Mouse (Mus musculus) spleen, adult 18-20 months (tissue): Measurements from ENCODE around the gene Alb.
A peak's percentile ranks its signal among the peaks of the same experiment; 100 is the strongest.

Experiments used
- DNase-seq, 2 experiments: peaks; one replicate each; pipeline ENCODE4 v3.0.0; 2022; ENCODE audit warnings: mixed read lengths in 2 of 2

Alb gene

DNA sequence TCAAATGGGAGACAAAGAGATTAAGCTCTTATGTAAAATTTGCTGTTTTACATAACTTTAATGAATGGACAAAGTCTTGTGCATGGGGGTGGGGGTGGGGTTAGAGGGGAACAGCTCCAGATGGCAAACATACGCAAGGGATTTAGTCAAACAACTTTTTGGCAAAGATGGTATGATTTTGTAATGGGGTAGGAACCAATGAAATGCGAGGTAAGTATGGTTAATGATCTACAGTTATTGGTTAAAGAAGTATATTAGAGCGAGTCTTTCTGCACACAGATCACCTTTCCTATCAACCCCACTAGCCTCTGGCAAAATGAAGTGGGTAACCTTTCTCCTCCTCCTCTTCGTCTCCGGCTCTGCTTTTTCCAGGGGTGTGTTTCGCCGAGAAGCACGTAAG, at the start of gene Alb:
Gene Alb, plus strand, starts transcription at position 279 of the 400 bp plus-strand sequence.
- DNase-seq, result no peak

DNA sequence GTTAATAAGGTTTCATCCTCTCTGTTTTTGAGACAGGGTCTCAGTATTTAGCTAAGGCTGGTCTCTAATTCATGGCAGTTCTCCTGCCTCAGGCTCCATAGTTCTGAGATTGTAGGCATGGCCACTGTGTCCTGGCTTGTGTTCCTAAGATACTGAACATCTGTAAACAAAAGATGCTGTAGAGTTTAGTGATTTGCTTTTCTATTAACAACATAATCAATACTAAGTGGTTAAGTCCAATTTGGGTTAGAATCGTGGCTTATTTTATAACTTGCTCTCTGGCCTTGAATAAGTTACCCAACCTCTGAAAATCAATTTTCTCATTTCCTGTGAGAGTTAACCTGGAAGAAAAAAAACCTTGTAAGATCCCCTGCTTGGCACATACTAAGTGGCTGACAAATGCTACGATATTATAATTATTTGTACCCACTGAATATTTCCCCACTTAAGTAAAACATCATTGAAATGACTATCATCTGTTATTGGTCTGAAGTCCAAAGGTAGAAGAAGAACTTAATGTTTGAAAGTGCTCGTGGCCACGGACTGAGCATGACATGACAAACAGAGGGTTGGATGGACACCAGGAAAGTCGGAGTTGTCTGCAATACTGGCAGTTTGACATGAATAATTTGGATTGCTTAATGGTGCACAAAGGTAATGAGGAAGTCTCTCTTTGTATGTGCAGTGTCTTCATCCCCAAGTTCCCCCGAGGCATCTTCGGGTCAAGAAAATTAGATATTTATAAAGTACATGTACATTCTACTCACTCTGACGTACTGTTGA, 46.4 kb upstream of the Alb start:
- DNase-seq, result no peak

DNA sequence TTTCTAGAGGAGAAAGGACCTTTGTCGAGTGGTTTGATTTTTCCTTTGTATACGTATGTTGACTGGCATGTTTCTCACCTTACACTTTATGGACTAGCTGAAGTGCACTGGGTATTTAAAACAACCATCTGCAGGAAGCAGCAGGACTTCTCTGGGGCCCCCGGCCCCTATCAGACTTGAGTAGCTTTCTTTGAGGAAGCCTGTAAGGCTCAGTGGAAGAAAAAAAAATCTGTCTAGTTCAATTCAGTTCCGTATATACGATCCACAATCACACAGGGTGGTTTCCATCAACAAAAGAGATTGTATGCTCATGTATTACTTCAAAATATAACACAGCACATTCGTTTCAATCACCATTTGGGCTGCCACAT, 45.8 kb upstream of the Alb start:
- no peak for DNase-seq

DNA sequence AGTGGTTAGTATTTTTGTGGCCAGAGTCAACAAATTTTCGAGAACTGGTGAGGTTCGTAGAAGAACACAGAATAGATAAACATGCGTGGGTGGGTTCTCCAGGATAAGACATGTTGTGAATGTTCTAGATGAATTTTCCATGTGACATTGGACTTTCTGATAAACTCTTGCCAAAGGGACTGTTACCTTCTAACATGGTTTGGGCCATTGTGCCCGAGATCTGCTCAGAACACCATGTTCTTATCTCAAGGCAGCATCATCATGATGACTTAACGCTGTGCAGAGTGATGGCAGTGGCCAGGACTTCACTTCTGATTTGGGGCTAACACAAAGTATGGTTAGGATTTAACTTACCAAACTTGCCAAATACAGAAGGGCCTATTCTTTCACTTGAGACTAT, 36.1 kb upstream of the Alb start:
- no peak for DNase-seq

DNA sequence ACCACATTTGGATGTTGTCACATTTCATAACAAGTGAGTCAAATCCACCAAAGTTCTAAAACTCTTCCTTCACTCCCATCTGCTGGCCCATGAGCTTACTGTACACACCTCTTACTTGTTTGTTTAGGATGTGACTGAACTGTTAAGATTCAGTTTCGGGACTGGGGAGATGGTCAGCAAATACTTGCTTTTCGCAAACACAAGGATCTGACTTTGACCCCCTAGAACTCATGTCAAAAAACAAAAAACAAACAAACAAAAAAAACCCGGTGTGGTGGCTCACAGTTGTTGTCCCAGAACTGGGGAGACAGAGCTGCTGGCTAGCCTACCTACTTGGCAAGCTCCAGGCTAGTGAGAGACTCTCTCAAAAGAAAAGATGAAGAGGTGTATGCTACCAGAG, 35.5 kb upstream of the Alb start:
- DNase-seq, result no peak

DNA sequence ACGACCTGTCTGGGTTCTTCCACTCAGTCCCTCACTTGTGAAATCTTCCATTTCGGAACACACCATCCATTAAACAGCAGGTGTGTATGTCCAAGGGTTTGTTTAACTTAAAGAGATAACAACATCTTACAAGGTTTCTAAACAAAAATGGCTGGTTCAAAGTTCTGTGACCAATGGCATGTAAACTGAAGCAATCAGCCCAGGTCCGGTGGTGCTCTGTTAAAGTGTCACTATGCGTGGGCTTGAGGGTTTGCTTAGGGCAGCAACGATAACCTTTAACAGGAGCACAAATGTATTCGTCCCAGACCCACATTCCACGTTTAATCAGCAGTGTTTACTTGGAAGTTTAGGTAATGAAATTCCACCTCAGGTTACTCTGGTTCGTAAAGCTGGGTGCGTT, 29.6 kb upstream of the Alb start:
- no peak for DNase-seq

DNA sequence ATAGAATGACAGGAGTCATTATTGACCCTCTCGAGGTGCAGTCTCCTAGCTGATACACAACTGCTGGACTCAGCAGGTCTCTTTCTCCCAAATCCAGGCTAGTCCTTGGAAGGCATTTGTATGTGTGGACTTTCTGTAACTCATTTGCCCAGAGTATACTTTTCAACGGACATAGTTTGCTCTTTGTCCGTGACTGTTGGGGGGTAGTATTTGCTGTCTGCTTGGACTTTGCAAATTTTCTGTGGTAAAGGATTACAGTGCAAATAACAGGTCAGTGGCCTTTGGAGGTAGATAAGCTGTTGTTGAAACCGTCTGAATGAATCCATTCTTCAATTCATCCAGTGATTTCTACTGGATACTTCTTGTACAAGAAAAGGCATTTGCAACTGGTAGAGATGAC, 21.5 kb upstream of the Alb start:
- DNase-seq, result no peak

DNA sequence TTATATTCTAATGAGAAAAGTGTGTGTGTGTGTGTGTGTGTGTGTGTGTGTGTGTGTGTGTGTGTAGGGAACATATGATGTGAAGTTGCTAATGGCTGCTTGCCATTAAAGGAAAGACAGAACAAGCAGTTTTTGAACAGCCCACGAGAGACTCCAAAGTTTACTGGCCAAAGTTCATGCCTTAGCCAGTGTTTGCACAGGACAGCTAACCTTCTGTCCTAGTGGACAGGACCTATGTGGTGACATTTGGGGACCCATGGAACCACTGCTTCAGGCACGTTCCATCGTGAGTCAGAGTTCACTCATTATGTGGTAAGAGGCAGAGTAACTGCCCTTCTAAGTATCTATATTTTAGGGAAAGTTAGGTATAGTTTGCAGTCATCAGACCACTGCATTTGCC, 13.1 kb upstream of the Alb start:
- no peak for DNase-seq

DNA sequence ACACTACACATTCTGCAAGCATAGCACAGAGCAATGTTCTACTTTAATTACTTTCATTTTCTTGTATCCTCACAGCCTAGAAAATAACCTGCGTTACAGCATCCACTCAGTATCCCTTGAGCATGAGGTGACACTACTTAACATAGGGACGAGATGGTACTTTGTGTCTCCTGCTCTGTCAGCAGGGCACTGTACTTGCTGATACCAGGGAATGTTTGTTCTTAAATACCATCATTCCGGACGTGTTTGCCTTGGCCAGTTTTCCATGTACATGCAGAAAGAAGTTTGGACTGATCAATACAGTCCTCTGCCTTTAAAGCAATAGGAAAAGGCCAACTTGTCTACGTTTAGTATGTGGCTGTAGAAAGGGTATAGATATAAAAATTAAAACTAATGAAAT, 10.7 kb upstream of the Alb start:
- no peak for DNase-seq

DNA sequence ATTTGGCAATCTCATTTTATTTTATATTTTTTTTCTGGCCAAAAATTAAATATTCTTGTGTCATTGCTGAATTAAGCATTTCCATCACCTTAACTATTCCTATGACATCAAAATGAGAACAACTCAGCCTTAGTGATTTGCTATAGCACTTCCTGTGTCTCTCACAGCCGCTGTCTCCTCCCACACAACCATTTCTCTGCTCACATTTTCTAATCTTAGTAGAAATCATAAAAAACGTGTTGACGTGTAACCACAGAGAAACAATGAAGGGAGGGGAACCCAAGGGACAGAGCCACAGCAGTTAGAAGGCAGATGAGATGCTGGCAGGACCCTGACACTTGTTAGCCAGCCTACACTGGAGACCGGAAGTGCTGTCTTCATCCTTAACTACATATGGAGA, 8.0 kb upstream of the Alb start:
- DNase-seq, result no peak

DNA sequence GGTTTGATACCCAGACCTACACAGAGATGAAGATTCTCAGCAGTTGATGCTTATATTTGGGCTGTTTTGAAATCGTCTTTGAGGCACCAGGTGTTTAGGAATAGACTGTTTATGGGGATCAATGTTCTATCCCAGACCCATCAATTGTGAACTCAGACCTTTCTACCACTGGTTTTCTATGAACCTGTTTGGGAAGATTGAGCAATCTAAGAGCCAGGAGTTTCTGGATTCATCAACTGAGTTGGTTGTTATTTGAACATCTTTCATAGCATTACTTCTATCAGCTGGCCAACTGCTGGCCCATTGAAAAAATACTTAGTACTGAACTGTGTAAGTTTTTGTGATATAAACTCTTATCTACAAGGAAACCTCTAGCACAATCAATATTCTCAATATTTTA, 3.5 kb upstream of the Alb start:
- DNase-seq, result no peak

DNA sequence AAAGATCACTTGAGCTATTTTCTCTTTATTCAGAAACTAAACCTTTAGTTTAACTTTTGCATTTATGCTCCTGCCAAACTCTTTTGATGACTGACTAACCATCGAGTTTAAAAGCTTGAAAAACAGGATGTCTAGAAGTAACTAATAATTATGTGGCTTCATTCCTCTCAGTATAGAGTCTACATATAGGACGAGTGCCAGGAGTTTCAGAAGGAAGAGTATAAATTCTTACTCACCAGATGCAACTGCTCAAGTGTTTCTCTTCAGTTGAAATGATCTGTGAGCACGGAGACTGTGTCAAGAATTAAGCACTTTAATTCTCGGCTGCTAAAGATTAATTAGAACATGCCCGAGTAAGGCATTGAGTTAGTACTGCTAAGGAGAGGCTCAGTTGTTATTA, 2.0 kb upstream of the Alb start:
- no peak for DNase-seq

DNA sequence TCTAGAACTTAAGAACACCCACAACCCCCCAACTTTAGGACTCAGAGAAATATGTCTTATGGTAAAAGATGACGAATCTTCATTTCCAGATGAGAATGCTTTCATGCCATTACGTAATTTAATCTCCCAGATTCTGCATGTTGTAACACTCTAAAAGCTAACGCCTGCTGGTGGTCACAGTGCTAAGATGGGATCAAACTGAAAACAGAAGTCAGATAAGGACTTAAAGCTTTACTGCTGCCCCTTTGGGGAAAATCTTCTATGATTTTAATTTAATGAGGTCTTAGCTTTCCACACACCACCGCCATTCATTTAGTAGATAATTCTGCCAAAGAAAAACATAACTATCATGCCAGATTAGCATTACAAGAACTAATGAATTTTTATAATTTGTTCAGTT, 6.1 kb downstream of the Alb start:
- no peak for DNase-seq

DNA sequence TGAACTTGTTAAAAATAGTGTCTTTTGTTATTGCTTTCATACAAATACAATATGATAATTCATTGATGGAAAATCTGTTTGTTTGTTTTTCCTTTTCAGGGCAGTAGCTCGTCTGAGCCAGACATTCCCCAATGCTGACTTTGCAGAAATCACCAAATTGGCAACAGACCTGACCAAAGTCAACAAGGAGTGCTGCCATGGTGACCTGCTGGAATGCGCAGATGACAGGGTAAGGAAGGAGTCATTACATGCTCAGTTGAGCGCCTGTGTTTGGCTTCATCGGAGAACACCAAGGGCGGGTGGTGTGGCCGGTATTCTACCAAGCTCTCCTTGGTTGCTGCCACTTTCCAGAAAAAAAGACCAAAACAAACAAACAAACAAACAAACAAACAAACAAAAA, 6.5 kb downstream of the Alb start:
- DNase-seq, result no peak

DNA sequence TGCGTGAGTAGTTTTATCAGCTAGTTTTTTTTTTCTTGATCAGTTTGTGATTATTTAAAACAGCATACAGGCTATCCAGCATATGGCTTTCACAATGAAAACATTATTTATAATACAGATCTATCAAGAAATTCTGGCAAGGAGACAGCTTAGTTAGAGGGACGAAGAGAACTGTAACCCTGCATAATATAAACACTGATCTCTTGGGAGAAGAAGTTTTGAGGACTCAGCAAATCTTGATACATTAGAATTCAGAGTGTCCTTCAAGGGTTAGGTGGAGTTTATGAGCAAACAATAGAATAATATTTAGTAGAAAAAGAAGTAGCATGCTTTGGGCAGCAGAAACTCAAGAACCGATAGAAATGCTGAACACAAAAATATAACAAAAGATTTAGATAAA, 10.1 kb downstream of the Alb start:
- no peak for DNase-seq

DNA sequence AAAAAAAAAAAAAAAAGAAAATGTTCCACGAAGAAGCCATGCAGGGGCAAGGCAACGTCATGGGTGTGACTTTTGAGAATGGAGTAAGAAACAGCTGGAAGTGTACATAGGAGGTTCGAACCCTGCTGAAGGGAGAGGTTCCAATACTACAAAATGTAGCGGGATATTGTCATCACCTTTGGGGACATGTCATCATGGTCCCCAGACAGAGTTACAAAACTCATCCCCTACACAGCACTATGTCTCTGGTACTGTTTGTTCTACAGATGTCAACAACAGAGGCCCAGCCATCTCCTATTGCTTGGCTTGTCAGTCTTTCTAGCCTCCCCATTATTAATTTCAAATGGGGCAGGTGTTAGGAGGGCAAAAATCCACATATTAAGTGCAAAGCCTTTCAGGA, 13.2 kb downstream of the Alb start:
- DNase-seq, result no peak

DNA sequence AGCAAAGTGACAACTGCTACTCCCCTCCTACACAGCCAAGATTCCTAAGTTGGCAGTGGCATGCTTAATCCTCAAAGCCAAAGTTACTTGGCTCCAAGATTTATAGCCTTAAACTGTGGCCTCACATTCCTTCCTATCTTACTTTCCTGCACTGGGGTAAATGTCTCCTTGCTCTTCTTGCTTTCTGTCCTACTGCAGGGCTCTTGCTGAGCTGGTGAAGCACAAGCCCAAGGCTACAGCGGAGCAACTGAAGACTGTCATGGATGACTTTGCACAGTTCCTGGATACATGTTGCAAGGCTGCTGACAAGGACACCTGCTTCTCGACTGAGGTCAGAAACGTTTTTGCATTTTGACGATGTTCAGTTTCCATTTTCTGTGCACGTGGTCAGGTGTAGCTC, 13.7 kb downstream of the Alb start:
- no peak for DNase-seq

DNA sequence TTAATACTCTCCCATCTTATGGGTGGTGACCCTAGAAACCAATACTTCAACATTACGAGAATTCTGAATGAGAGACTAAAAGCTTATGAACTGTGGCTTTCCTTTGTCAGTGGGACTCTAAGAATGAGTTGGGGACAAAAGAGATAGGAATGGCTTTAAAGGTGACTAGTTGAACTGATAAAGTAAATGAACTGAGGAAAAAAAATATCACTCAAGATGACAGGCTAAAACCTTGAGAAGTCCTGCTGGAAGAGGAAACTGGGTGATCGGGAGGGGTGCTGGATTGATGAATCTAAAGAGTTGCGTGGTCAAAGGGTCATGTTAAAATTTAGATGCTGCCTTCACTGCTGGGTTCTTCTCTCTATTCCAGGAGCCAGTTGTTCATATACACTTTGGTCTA, 16.0 kb downstream of the Alb start:
- no peak for DNase-seq

DNA sequence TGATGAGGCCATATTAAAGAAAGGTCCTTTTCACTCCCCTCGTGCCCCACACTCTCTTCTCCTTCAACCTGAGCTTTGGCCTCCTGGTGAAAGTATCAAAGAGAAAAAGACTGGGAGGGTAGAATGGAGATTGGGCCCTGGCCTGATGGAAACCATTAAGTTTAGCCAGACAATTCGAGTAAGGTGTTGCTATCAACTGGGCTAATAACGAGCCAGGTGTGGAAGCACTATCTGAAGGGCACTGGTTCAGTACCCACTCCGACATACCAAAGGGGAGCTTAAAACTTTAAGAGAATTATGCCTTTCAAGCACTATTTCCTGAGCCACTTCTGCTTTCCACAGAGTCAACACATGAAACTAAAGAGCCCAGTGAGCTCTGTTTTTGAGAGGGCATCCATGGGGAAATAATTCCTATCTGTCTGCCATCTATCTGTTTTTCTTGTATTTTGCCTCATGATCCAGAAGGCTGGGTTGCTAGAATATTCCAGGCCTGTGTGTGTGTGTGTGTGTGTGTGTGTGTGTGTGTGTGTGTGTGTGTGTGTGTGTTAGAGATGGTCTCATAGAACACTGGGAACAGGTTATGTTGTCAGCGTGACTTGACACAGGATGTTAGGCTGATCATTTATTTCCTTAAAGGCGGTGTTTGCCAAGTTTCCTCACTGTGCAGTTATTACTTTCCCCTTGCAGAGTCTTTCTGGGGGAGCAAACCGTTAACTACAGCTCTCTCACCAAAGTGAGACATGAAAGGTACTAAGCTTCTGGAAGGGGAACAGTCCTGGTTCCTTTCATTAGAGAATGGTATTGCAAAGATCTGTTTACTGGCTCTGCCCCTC, 16.8 kb downstream of the Alb start:
- DNase-seq, result no peak

DNA sequence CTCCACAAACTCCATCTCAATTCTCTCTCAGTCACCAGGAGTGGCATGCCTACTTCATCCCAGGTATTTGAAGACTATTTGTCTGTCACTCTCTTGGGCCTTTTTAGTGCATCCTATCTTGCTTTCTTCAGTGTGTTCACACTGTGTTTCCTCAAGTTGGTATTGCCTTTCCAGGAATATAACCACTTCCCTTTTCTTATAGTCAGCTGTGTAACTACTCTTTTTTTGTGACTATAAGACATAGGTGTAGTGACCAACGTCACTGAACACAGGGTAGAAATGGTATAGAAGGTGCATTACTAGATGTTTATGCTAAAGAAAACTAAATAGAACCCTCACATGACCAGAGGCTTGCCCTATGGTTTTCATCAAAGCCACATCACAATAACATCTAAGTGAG, 18.2 kb downstream of the Alb start:
- DNase-seq, result no peak

DNA sequence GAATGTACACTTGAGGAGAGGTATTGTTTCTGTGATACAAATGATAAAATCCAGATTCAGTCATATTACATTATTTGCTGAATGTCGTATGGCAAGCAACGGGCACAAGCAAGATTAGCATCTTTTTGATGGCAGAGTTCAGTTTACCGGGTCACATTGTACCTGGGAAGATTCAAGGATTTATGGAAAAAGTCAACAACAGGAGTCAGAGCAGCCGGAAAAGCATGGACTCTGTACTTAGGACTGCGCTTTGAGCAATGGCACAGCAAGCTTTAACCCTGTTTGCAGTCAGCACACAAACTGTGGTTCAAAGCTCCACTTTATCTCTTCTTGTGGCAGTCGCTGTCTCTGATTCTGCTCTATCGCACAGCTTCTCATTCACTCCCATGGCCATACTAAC, 24.9 kb downstream of the Alb start:
- DNase-seq, result no peak

DNA sequence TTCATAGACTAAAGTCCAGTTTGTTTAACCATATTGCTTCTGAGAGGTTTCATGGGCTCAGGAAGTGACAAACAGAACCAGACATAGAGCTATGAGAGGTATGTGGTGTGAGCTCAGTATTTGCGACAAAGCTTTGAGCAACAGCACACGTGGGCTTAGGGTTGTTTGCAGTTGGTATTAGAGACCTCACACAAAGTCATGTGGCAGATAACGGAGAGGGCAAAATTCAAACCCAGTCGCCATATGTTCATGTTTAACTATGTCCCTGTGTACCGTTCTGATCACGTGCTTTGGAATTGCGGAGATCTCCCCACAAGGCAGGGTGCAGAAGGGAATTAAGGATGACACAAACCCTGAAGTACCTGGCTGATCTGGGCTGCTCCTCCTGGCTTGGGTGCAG, 27.6 kb downstream of the Alb start:
- DNase-seq, result no peak

DNA sequence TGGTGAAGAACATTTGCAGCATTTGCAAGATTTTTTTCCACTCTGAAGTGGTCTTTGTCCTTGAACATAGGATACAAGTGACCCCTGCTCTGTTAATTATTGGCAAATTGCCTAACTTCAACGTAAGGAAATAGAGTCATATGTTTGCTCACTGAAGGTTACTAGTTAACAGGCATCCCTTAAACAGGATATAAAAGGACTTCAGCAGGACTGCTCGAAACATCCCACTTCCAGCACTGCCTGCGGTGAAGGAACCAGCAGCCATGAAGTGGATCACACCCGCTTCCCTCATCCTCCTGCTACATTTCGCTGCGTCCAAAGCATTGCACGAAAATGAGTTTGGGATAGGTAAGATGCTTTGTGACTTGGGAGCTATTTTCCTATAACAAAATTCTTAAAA, 29.8 kb downstream of the Alb start, which contains the start of gene Afp:
Gene Afp, plus strand, starts transcription at position 220 of the 400 bp plus-strand sequence.
- DNase-seq, result no peak

DNA sequence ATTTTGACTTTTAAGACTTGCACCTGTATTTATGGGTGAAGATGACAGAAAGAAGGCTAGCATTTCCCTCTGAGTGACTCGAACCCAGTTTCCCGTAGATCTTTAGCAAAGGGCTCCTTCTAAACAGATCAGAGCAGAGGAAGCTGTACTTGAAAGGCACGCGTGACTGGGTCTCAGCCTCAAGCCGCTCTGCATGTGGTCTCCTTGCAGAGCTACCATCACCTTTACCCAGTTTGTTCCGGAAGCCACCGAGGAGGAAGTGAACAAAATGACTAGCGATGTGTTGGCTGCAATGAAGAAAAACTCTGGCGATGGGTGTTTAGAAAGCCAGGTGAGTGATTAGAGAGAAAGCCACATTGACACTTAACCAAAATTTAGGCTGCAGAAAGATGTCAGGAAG, 31.7 kb downstream of the Alb start:
- DNase-seq, result peak; percentile 45 to 46

DNA sequence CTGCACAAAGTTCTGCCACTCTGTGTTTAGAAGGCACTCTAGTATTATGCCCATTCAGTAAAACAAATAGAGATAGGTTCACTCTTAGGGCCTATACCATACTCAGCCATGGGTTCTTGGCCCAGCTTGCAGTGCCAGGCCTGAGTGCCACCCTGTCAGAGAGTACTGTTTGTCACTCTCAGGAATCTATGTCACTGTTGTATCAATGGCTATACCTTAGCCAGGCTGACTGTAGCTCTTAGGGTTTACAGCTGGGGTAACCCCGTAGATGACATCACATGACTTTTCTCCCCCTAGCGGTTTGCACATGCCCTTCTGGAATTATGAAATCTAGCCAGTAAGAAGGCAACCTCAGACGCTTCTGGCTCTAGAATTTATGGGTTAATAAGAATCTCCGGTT, 33.6 kb downstream of the Alb start:
- no peak for DNase-seq
